Mouse (Mus musculus): Measurements from ENCODE around the gene Adcy10. TPM values are rescaled to one million over a fixed set of nuclear protein-coding genes. Genes with fewer than 3 reads are reported as not detected.
A peak's percentile ranks its signal among the peaks of the same experiment; 100 is the strongest.

Adcy10 gene
- polyA plus RNA-seq, 1 experiment from 2014 or later: 0.13 TPM

DNA sequence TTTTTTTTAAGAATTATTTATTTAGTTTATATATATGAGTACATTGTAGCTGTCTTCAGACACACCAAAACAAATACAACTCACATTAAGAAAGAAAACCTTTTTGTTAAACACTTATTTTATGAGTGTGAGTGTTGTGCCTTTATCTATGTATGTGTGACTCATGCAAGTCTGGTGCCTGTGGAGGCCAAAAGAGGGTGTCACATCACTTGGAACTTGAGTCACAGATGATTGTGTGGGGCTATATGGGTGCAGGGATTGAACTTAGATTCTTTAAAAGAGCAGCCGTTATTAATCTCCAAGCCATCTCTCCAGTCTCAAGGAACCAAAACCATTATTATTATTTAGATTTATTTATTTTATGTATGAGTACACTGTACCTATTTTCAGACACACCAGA is 101.4 kb downstream of the Adcy10 start:
- Histone ChIP-seq H3K9ac (ENCODE audit: low read length) (no peak overlapping the region), H3K4me1 (ENCODE audit: control insufficient read depth, insufficient read depth, low read length) (no peaks in the 10 kb centered on the region; the same call in 1 of the 2 replicates), H3K36me3 (ENCODE audit: control insufficient read depth, insufficient read depth, low read length) (no peaks in the 10 kb centered on the region), H3K4me3 (ENCODE audit: low read depth, low read length) (no peak overlapping the region), H3K4me2 (ENCODE audit: low read depth) (no peak overlapping the region), H3K9me3 (ENCODE audit: control insufficient read depth, low read length) (no peaks in the 10 kb centered on the region), H3K27ac (ENCODE audit: low read depth, low read length) (no peak overlapping the region), H3K27me3 (ENCODE audit: control insufficient read depth, insufficient read depth, low read length) (no peaks in the 10 kb centered on the region)
- DNase-seq (ENCODE audit: low spot score) (no peak), ATAC-seq (ENCODE audit: insufficient read depth, low FRiP score, low TSS enrichment) (no peak)
- 86% methylated on average over 1 of the region's 1 CpGs for WGBS

DNA sequence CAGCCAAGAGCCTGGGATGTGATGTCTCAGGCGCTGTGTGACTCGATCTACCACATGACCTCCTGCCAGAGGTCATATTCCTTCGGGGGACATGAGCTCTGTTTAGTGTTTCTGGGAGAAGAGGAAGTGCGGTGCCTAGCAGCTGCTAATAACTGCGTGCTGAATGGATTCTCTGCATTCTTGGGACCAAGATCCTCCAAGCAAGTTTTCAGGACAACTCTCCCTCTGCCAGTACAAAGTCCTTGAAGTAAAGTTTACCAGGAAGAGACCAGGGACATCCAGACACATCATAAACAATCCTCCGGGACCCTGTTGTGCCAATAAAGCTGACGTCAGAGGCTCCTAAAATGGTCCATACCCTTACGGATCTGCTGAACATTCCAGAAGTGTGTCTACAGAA is 102.9 kb downstream of the Adcy10 start:
- no peak for DNase-seq (ENCODE audit: low spot score)
- H3K4me2 ChIP-seq (ENCODE audit: low read depth): no peak overlapping the region
- ATAC-seq (ENCODE audit: insufficient read depth, low FRiP score, low TSS enrichment): no peak
- no peak overlapping the region for H3K9ac ChIP-seq (ENCODE audit: low read length)
- H3K36me3 ChIP-seq (ENCODE audit: control insufficient read depth, insufficient read depth, low read length): peaks cover 4% of the 10 kb centered on the region
- H3K9me3 ChIP-seq (ENCODE audit: control insufficient read depth, low read length): no peaks in the 10 kb centered on the region
- H3K4me3 ChIP-seq (ENCODE audit: low read depth, low read length): no peak overlapping the region
- no peaks in the 10 kb centered on the region; the same call in 1 of the 2 replicates for H3K4me1 ChIP-seq (ENCODE audit: control insufficient read depth, insufficient read depth, low read length)
- H3K27ac ChIP-seq (ENCODE audit: low read depth, low read length): no peak overlapping the region
- 63% methylated on average over 8 of the region's 8 CpGs for WGBS
- no peaks in the 10 kb centered on the region for H3K27me3 ChIP-seq (ENCODE audit: control insufficient read depth, insufficient read depth, low read length)

DNA sequence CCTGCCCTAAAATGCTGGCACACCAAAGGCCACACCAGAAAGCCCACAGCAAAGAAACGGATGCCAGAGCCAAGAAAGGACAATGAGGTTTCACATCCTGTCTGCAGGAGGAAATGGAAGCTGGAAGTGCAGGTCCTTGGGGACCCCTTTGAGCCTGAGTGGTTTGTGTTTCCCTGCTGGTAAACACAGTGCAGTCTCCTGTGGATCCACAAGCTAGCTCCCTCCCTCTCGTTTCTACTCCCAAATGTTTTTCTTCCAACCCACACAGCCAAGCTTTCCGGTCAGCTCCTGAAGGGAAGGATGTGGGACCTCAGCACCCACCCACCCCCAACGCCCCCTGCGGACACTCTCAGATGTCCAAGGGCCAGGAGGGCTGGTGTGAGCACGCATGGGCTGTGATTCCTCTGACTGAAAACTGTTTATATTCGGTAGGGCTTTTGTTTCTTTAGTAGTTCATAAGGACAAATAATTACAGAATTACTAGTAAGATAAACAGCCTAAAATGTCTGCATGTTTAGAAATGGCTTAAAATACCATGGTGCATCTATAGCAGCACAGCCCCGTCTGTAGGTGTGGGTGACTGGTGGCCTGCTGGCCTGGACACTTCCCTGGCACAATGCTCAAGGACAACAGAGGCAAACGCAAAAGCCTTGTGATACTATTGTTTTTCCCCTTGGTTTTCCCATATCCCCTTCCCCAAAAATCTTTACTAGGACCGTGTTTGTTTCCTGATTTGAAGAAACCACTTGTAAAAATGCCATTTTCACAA is 104.5 kb downstream of the Adcy10 start:
- Histone ChIP-seq H3K27ac (ENCODE audit: low read depth, low read length) (no peak overlapping the region), H3K36me3 (ENCODE audit: control insufficient read depth, insufficient read depth, low read length) (peaks cover 4% of the 10 kb centered on the region), H3K9ac (ENCODE audit: low read length) (no peak overlapping the region), H3K4me1 (ENCODE audit: control insufficient read depth, insufficient read depth, low read length) (no peaks in the 10 kb centered on the region; the same call in 1 of the 2 replicates), H3K4me2 (ENCODE audit: low read depth) (no peak overlapping the region), H3K4me3 (ENCODE audit: low read depth, low read length) (no peak overlapping the region), H3K27me3 (ENCODE audit: control insufficient read depth, insufficient read depth, low read length) (no peaks in the 10 kb centered on the region), H3K9me3 (ENCODE audit: control insufficient read depth, low read length) (no peaks in the 10 kb centered on the region)
- no peak for ATAC-seq (ENCODE audit: insufficient read depth, low FRiP score, low TSS enrichment)
- peak; percentile 37 for DNase-seq (ENCODE audit: low spot score)
- 51% methylated on average over 10 of the region's 10 CpGs for WGBS

DNA sequence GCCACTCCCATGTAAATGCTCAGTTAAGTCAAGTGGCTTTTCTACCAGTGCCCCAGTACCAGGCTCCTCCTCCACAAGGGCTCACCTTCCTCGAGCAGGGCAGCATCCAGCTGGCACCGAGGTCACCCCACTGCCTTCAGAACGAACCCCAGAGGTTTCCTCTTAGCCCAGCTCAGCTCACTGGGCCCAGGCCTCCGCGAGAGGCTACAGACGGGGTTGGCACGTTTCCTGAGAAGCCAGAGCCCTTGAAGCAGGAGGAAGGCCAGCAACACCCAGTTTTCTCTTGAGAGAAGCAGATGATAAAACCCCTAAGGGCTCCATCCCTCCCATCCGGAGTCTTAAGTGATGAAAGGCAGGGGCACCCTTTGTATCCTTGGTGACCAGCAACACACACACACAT is 105.8 kb downstream of the Adcy10 start:
- Histone ChIP-seq H3K9ac (ENCODE audit: low read length) (no peak overlapping the region), H3K4me3 (ENCODE audit: low read depth, low read length) (no peak overlapping the region), H3K27me3 (ENCODE audit: control insufficient read depth, insufficient read depth, low read length) (no peaks in the 10 kb centered on the region), H3K36me3 (ENCODE audit: control insufficient read depth, insufficient read depth, low read length) (peaks cover 4% of the 10 kb centered on the region), H3K4me2 (ENCODE audit: low read depth) (no peak overlapping the region), H3K9me3 (ENCODE audit: control insufficient read depth, low read length) (no peaks in the 10 kb centered on the region), H3K4me1 (ENCODE audit: control insufficient read depth, insufficient read depth, low read length) (no peaks in the 10 kb centered on the region; the same call in 1 of the 2 replicates), H3K27ac (ENCODE audit: low read depth, low read length) (no peak overlapping the region)
- DNase-seq (ENCODE audit: low spot score): no peak
- no peak for ATAC-seq (ENCODE audit: insufficient read depth, low FRiP score, low TSS enrichment)
- 81% methylated on average over 8 of the region's 8 CpGs for WGBS

DNA sequence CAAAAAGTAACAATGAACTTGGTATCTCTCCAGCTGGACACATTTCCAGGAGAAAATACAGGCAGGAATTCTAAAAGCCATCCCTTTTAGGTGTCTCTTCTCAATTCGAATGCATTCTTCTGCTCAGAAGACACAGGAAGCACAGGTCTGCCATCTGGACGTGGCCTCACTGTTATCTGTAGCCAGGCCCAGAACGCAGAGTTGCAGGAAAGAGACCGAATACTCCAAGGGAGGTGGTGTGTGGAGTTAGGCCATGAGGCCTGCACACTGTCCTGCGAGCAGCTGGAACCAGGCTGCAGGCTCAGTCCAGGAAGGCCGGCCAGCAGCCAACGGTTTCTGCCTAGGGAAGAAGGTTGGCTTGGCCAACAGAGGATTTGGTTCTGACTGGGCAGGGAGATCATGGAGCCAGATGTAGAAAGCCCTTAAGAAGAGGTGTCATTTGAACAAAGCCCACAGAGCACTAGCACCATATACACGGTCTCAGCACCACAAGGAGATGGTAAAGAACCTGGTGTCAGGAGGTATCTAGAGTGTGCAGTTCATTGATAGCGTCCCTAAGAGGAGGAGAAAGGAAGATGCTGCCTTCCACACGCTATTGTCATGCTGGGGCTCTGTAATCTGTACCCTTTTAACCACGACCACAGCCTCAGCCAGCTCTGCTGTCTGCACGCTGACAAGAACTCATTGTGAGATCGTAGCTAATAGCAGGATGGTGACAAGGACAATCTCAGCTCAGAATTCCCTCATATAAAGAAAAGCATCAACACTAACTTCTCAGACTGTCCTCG is 107.5 kb downstream of the Adcy10 start:
- Histone ChIP-seq H3K27ac (ENCODE audit: low read depth, low read length) (no peak overlapping the region), H3K4me1 (ENCODE audit: control insufficient read depth, insufficient read depth, low read length) (no peaks in the 10 kb centered on the region; the same call in 1 of the 2 replicates), H3K9ac (ENCODE audit: low read length) (no peak overlapping the region), H3K4me2 (ENCODE audit: low read depth) (no peak overlapping the region), H3K27me3 (ENCODE audit: control insufficient read depth, insufficient read depth, low read length) (no peaks in the 10 kb centered on the region), H3K36me3 (ENCODE audit: control insufficient read depth, insufficient read depth, low read length) (peaks cover 4% of the 10 kb centered on the region), H3K9me3 (ENCODE audit: control insufficient read depth, low read length) (no peaks in the 10 kb centered on the region), H3K4me3 (ENCODE audit: low read depth, low read length) (no peak overlapping the region)
- ATAC-seq (ENCODE audit: insufficient read depth, low FRiP score, low TSS enrichment) (no peak), DNase-seq (ENCODE audit: low spot score) (no peak)
- 93% methylated on average over 14 of the region's 14 CpGs for whole genome bisulfite sequencing

DNA sequence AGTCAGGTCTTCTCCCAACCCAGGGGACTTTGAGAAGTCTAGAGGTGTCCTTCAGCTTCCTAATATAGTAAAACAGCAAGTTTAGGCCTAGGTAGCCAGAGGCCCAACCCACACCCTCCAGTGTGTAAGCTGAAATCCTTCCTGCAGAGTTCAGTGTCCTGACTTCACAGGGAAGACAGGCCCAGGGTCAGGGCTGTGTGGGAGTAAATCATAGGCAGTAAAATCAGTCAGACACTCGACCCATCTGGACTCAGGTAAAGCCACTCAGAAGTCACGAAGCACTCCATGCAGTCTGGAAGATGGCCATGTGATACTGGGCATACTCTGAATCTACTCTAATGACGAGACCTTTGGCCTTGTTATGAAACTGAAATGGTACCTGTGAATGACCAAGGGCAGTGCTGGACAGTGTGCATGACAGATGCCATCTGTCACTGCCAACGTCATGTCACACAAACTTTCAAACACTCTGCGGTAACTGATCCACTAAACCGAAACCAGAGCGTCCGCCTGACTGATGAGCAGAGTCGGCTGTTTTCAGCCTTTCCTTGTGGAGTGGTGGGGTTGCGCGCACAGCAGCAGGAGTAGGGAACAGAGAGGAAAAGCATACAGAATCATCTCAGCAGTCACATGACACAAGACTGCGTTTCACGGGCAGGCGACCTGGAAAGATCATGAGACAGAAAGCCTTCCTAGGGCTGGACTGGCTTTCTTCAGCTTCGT is 109.9 kb downstream of the Adcy10 start:
- Histone ChIP-seq H3K9ac (ENCODE audit: low read length) (no peak overlapping the region), H3K36me3 (ENCODE audit: control insufficient read depth, insufficient read depth, low read length) (peaks cover 4% of the 10 kb centered on the region), H3K27ac (ENCODE audit: low read depth, low read length) (no peak overlapping the region), H3K4me1 (ENCODE audit: control insufficient read depth, insufficient read depth, low read length) (no peaks in the 10 kb centered on the region), H3K4me3 (ENCODE audit: low read depth, low read length) (no peak overlapping the region), H3K9me3 (ENCODE audit: control insufficient read depth, low read length) (no peaks in the 10 kb centered on the region), H3K27me3 (ENCODE audit: control insufficient read depth, insufficient read depth, low read length) (no peaks in the 10 kb centered on the region), H3K4me2 (ENCODE audit: low read depth) (no peak overlapping the region)
- DNase-seq (ENCODE audit: low spot score) (no peak), ATAC-seq (ENCODE audit: insufficient read depth, low FRiP score, low TSS enrichment) (no peak)
- WGBS: 89% methylated on average over 15 of the region's 15 CpGs

DNA sequence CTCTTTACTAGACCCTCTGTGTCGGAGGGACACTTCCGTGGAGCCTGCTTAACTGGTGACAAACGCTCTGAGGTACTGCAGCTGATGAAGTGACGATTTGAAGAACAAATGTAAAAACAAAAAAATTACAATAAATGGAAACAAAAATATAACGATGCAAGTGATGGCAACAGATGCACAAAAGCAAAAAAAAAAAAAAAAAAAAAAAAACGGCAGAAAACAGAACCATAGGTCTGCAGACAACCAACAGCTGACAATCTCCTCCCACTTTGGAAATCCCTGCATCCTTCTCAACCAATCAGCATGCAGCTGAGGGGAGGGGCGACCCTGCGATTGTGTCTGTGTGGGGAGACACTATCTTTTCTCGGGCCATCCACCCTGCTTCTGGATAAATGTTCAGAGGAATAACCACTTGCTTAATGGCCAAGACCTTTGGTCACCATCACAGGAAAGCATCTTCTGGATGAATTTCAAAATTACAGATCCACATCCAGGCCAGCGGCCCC is 116.8 kb downstream of the Adcy10 start:
- H3K36me3 ChIP-seq (ENCODE audit: control insufficient read depth, insufficient read depth, low read length): peaks cover 6% of the 10 kb centered on the region
- H3K9me3 ChIP-seq (ENCODE audit: control insufficient read depth, low read length): no peaks in the 10 kb centered on the region

DNA sequence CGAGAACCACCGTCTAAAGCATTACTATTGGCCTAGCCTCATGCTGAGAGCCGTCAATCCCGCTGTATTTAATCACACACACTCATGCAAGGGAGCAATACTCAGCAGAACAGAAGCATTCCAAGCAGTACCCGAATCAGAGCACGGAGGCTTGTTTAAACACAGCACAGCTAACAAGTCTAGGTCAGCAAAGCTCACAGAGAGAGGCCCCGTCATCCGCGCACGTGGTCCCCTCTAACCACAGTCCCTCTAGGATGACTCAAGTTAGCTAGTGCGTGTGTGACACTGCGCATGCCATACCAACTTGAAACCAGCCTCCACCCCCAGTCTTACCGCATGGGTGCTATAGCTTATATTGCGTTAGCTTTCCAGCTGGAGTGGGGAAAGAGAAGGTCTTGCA is 118.2 kb downstream of the Adcy10 start:
- H3K4me2 ChIP-seq (ENCODE audit: low read depth): no peak overlapping the region
- no peak overlapping the region for H3K4me3 ChIP-seq (ENCODE audit: low read depth, low read length)
- H3K27me3 ChIP-seq (ENCODE audit: control insufficient read depth, insufficient read depth, low read length): no peaks in the 10 kb centered on the region
- ATAC-seq (ENCODE audit: insufficient read depth, low FRiP score, low TSS enrichment) (no peak), DNase-seq (ENCODE audit: low spot score) (no peak)
- WGBS: 93% methylated on average over 14 of the region's 14 CpGs
- no peak overlapping the region for H3K27ac ChIP-seq (ENCODE audit: low read depth, low read length)
- H3K9ac ChIP-seq (ENCODE audit: low read length): no peak overlapping the region
- no peaks in the 10 kb centered on the region for H3K4me1 ChIP-seq (ENCODE audit: control insufficient read depth, insufficient read depth, low read length)
- H3K9me3 ChIP-seq (ENCODE audit: control insufficient read depth, low read length): no peaks in the 10 kb centered on the region
- H3K36me3 ChIP-seq (ENCODE audit: control insufficient read depth, insufficient read depth, low read length): peaks cover 9% of the 10 kb centered on the region

More for the DNA sequence above, 116.8 kb downstream of the Adcy10 start:
- H3K4me2 ChIP-seq (ENCODE audit: low read depth): no peak overlapping the region
- no peaks in the 10 kb centered on the region for H3K27me3 ChIP-seq (ENCODE audit: control insufficient read depth, insufficient read depth, low read length)
- ATAC-seq (ENCODE audit: insufficient read depth, low FRiP score, low TSS enrichment) (no peak), DNase-seq (ENCODE audit: low spot score) (no peak)
- no peak overlapping the region for H3K9ac ChIP-seq (ENCODE audit: low read length)
- no peak overlapping the region for H3K4me3 ChIP-seq (ENCODE audit: low read depth, low read length)
- no peaks in the 10 kb centered on the region for H3K4me1 ChIP-seq (ENCODE audit: control insufficient read depth, insufficient read depth, low read length)
- no peak overlapping the region for H3K27ac ChIP-seq (ENCODE audit: low read depth, low read length)
- 81% methylated on average over 9 of the region's 10 CpGs for WGBS

Measured in neural tube, embryonic 11.5 days (tissue).